Mouse (Mus musculus): Measurements from ENCODE around the gene Arpp21. TPM values are rescaled to one million over a fixed set of nuclear protein-coding genes. Genes with fewer than 3 reads are reported as not detected.

Gene Arpp21
- polyA plus RNA-seq, 1 experiment from 2014 or later: 6.8 TPM

- Histone ChIP-seq H3K27me3 (no peaks in the 10 kb centered on the region), H3K9ac (no peak overlapping the region), H3K4me3 (no peak overlapping the region), H3K4me2 (no peak overlapping the region), H3K9me3 (no peaks in the 10 kb centered on the region), H3K36me3 (no peaks in the 10 kb centered on the region), H3K4me1 (no peaks in the 10 kb centered on the region), H3K27ac (no peak overlapping the region)
- WGBS: 73% methylated on average over 6 of the region's 6 CpGs
- no peak for ATAC-seq (ENCODE audit: insufficient number of reproducible peaks, insufficient read depth, low FRiP score, low TSS enrichment, low read depth)
Observed at GRCm38 (mm10) chr9:112198296-112198695, 37.4 kb downstream of the Arpp21 start.

- Histone ChIP-seq H3K9ac (no peak overlapping the region), H3K27ac (no peak overlapping the region), H3K4me1 (no peaks in the 10 kb centered on the region), H3K4me3 (no peak overlapping the region), H3K4me2 (no peak overlapping the region), H3K9me3 (no peaks in the 10 kb centered on the region), H3K27me3 (no peaks in the 10 kb centered on the region), H3K36me3 (no peaks in the 10 kb centered on the region)
- no peak for ATAC-seq (ENCODE audit: insufficient number of reproducible peaks, insufficient read depth, low FRiP score, low TSS enrichment, low read depth)
Observed at GRCm38 (mm10) chr9:112194049-112194448, 41.7 kb downstream of the Arpp21 start.

- 71% methylated on average over 10 of the region's 10 CpGs for WGBS
- ATAC-seq (ENCODE audit: insufficient number of reproducible peaks, insufficient read depth, low FRiP score, low TSS enrichment, low read depth): no peak
- no peak overlapping the region for H3K9ac ChIP-seq
Observed at GRCm38 (mm10) chr9:112189394-112189793, 46.3 kb downstream of the Arpp21 start.

GRCm38 (mm10) chr9:112188358-112188893 is 47.3 kb downstream of the Arpp21 start:
- ATAC-seq (ENCODE audit: insufficient number of reproducible peaks, insufficient read depth, low FRiP score, low TSS enrichment, low read depth): no peak
- H3K9ac ChIP-seq: no peak overlapping the region
- no peaks in the 10 kb centered on the region for H3K36me3 ChIP-seq
- H3K4me1 ChIP-seq: peaks cover 20% of the 10 kb centered on the region
- H3K9me3 ChIP-seq: no peaks in the 10 kb centered on the region
- H3K4me3 ChIP-seq: no peak overlapping the region
- peak overlapping the region; percentile 20; the same call in 1 of the 2 replicates for H3K4me2 ChIP-seq
- peaks cover 22% of the 10 kb centered on the region for H3K27me3 ChIP-seq
- no peak overlapping the region for H3K27ac ChIP-seq
- 39% methylated on average over 12 of the region's 12 CpGs for WGBS

More at GRCm38 (mm10) chr9:112189394-112189793, 46.3 kb downstream of the Arpp21 start:
- peaks cover 20% of the 10 kb centered on the region for H3K27me3 ChIP-seq
- no peak overlapping the region for H3K27ac ChIP-seq
- no peak overlapping the region for H3K4me3 ChIP-seq
- H3K9me3 ChIP-seq: no peaks in the 10 kb centered on the region
- peaks cover 20% of the 10 kb centered on the region for H3K4me1 ChIP-seq
- no peak overlapping the region for H3K4me2 ChIP-seq
- H3K36me3 ChIP-seq: no peaks in the 10 kb centered on the region

GRCm38 (mm10) chr9:112187667-112188066 is 48.1 kb downstream of the Arpp21 start:
- 0 out of 2 replicates have a peak overlapping the region, but pooled peaks have one; percentile 8 for H3K4me3 ChIP-seq
- no peaks in the 10 kb centered on the region for H3K36me3 ChIP-seq
- H3K4me2 ChIP-seq: peak overlapping the region; percentile 51
- peak overlapping the region; percentile 2; the same call in 1 of the 2 replicates for H3K9ac ChIP-seq
- peaks cover 20% of the 10 kb centered on the region for H3K4me1 ChIP-seq
- no peaks in the 10 kb centered on the region for H3K9me3 ChIP-seq
- no peak overlapping the region for H3K27ac ChIP-seq
- 33% methylated on average over 14 of the region's 14 CpGs for WGBS
- no peak for ATAC-seq (ENCODE audit: insufficient number of reproducible peaks, insufficient read depth, low FRiP score, low TSS enrichment, low read depth)
- H3K27me3 ChIP-seq: peaks cover 22% of the 10 kb centered on the region

GRCm38 (mm10) chr9:112186336-112187305 is 49.1 kb downstream of the Arpp21 start:
- no peaks in the 10 kb centered on the region for H3K9me3 ChIP-seq
- H3K36me3 ChIP-seq: no peaks in the 10 kb centered on the region
- peak overlapping the region; percentile 21 for H3K4me3 ChIP-seq
- 10% methylated on average over 14 of the region's 14 CpGs for WGBS
- peaks cover 22% of the 10 kb centered on the region for H3K27me3 ChIP-seq
- H3K4me2 ChIP-seq: peak overlapping the region; percentile 51
- peak overlapping the region; percentile 2; the same call in 1 of the 2 replicates for H3K9ac ChIP-seq
- H3K4me1 ChIP-seq: peaks cover 20% of the 10 kb centered on the region
- H3K27ac ChIP-seq: peak overlapping the region; percentile 60; the same call in 1 of the 2 replicates
- no peak for ATAC-seq (ENCODE audit: insufficient number of reproducible peaks, insufficient read depth, low FRiP score, low TSS enrichment, low read depth)

GRCm38 (mm10) chr9:112185746-112186145 is 50.0 kb downstream of the Arpp21 start:
- Histone ChIP-seq H3K4me3 (no peak overlapping the region), H3K4me2 (peak overlapping the region; percentile 51; the same call in 1 of the 2 replicates), H3K27me3 (peaks cover 22% of the 10 kb centered on the region), H3K27ac (no peak overlapping the region), H3K9ac (no peak overlapping the region), H3K36me3 (no peaks in the 10 kb centered on the region), H3K4me1 (peaks cover 20% of the 10 kb centered on the region), H3K9me3 (no peaks in the 10 kb centered on the region)
- no peak for ATAC-seq (ENCODE audit: insufficient number of reproducible peaks, insufficient read depth, low FRiP score, low TSS enrichment, low read depth)
- WGBS: 59% methylated on average over 10 of the region's 10 CpGs

- Histone ChIP-seq H3K4me3 (no peak overlapping the region), H3K36me3 (no peaks in the 10 kb centered on the region), H3K27ac (no peak overlapping the region), H3K4me1 (peaks cover 15% of the 10 kb centered on the region), H3K27me3 (peaks cover 13% of the 10 kb centered on the region), H3K4me2 (no peak overlapping the region), H3K9ac (no peak overlapping the region), H3K9me3 (no peaks in the 10 kb centered on the region)
- WGBS: 66% methylated on average over 3 of the region's 3 CpGs
- ATAC-seq (ENCODE audit: insufficient number of reproducible peaks, insufficient read depth, low FRiP score, low TSS enrichment, low read depth): no peak
Observed at GRCm38 (mm10) chr9:112182738-112183137, 53.0 kb downstream of the Arpp21 start.

- H3K27me3 ChIP-seq: 0 out of 2 replicates have a peak, but pooled peaks cover 3% of the 10 kb centered on the region
- H3K36me3 ChIP-seq: no peaks in the 10 kb centered on the region
- H3K4me3 ChIP-seq: no peak overlapping the region
- no peak overlapping the region for H3K27ac ChIP-seq
- WGBS: 82% methylated on average over 4 of the region's 4 CpGs
- peaks cover 12% of the 10 kb centered on the region for H3K4me1 ChIP-seq
- no peak for ATAC-seq (ENCODE audit: insufficient number of reproducible peaks, insufficient read depth, low FRiP score, low TSS enrichment, low read depth)
- H3K9me3 ChIP-seq: no peaks in the 10 kb centered on the region
- no peak overlapping the region for H3K9ac ChIP-seq
- no peak overlapping the region for H3K4me2 ChIP-seq
Observed at GRCm38 (mm10) chr9:112180006-112180405, 55.7 kb downstream of the Arpp21 start.

GRCm38 (mm10) chr9:112178438-112178837 is 57.3 kb downstream of the Arpp21 start:
- 79% methylated on average over 5 of the region's 5 CpGs for WGBS
- H3K4me3 ChIP-seq: no peak overlapping the region
- ATAC-seq (ENCODE audit: insufficient number of reproducible peaks, insufficient read depth, low FRiP score, low TSS enrichment, low read depth): no peak
- peaks cover 22% of the 10 kb centered on the region for H3K4me1 ChIP-seq
- H3K27ac ChIP-seq: no peak overlapping the region
- H3K36me3 ChIP-seq: no peaks in the 10 kb centered on the region
- no peak overlapping the region for H3K9ac ChIP-seq
- H3K9me3 ChIP-seq: no peaks in the 10 kb centered on the region
- H3K4me2 ChIP-seq: no peak overlapping the region
- no peaks in the 10 kb centered on the region for H3K27me3 ChIP-seq

GRCm38 (mm10) chr9:112177569-112177968 is 58.2 kb downstream of the Arpp21 start:
- H3K9me3 ChIP-seq: no peaks in the 10 kb centered on the region
- H3K4me3 ChIP-seq: no peak overlapping the region
- no peaks in the 10 kb centered on the region for H3K27me3 ChIP-seq
- H3K27ac ChIP-seq: no peak overlapping the region
- no peak overlapping the region for H3K4me2 ChIP-seq
- peaks cover 22% of the 10 kb centered on the region for H3K4me1 ChIP-seq
- ATAC-seq (ENCODE audit: insufficient number of reproducible peaks, insufficient read depth, low FRiP score, low TSS enrichment, low read depth): no peak
- H3K9ac ChIP-seq: no peak overlapping the region
- no peaks in the 10 kb centered on the region for H3K36me3 ChIP-seq
- WGBS: 59% methylated on average over 2 of the region's 2 CpGs
